Mouse (Mus musculus) megakaryocyte, embryonic 14.5 days (primary cell): Measurements from ENCODE around the gene 4833420G17Rik.

ENCODE experiments used
- FLI1 ChIP-seq: IDR thresholded peaks from 2 replicates; pipeline ENCODE4 v1.6.1; 2012; ENCODE audit warnings: low read length, inconsistent platforms, mixed read lengths
- GATA1 ChIP-seq: IDR thresholded peaks from 3 replicates; pipeline ENCODE4 v1.6.1; 2012; ENCODE audit warnings: mixed read lengths, low read length, inconsistent platforms, borderline replicate concordance

GRCm38 (mm10) chr13:119432041-119432440, 30.5 kb upstream of the 4833420G17Rik start:
- TF ChIP-seq GATA1 (no peak), FLI1 (no peak)
